In the genomic region with DNA sequence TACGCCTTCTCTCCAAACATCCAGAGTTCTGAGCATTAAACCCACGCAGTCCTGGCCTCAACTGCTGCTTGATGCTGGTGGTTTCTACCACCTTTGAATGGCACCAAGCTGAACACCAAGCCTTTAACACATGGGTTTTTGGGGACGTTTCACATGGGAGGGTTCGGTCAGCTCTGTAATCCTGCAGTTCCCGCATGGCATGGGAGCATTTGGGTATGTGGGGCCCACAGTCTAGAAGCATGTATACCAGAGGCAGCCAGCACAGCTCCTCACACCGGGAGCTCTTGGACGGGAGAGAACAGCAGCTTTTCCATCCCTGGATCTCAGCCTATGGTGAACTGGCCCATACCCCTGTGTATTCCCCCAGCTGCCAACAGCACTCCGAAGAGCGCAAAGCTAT, we compare ENCODE assay signal across 17 mouse cellular contexts.
"Had no signal": no experiment of that assay in that cellular context is flagged by ENCODE, and none has a peak within 500 bp of the region (broad histone marks: within the 10 kb centered on the region; RNA-seq: fewer than 3 reads in every experiment).

No protein-coding gene starts in this region.

- H3K9ac ChIP-seq: liver, embryonic 15.5 days; liver, postnatal 0 days; lung, embryonic 15.5 days; midbrain, embryonic 13.5 days; midbrain, embryonic 15.5 days; neural tube, embryonic 12.5 days had no signal

- H3K36me3 ChIP-seq: liver, embryonic 15.5 days; lung, embryonic 15.5 days; midbrain, embryonic 13.5 days; midbrain, embryonic 15.5 days; neural tube, embryonic 12.5 days had no signal

- DNase-seq: liver, postnatal 0 days; lung, adult 2 months; lung, postnatal 14 days; lung, postnatal 36 days; right cerebral cortex, postnatal 14 days; right cerebral cortex, postnatal 4 days; spleen, adult 18-20 months; thymus, adult 18-20 months; thymus, postnatal 14 days; thymus, postnatal 36 days had no signal

- H3K9me3 ChIP-seq: liver, embryonic 15.5 days; lung, embryonic 15.5 days; megakaryocyte, embryonic 14.5 days; midbrain, embryonic 13.5 days; midbrain, embryonic 15.5 days; neural tube, embryonic 12.5 days had no signal

- H3K4me3 ChIP-seq: liver, embryonic 15.5 days; lung, embryonic 15.5 days; megakaryocyte, embryonic 14.5 days; midbrain, embryonic 13.5 days; midbrain, embryonic 15.5 days; neural tube, embryonic 12.5 days had no signal

- H3K27ac ChIP-seq: liver, embryonic 15.5 days; lung, embryonic 15.5 days; macrophage; midbrain, embryonic 13.5 days; midbrain, embryonic 15.5 days; neural tube, embryonic 12.5 days had no signal

- H3K4me1 ChIP-seq: liver, embryonic 15.5 days; lung, embryonic 15.5 days; midbrain, embryonic 13.5 days; midbrain, embryonic 15.5 days; neural tube, embryonic 12.5 days had no signal

- H3K27me3 ChIP-seq: liver, embryonic 15.5 days; lung, embryonic 15.5 days; midbrain, embryonic 13.5 days; midbrain, embryonic 15.5 days; neural tube, embryonic 12.5 days had no signal
